Mouse (Mus musculus): Measurements from ENCODE around the gene Unk. TPM values are rescaled to one million over a fixed set of nuclear protein-coding genes. Genes with fewer than 3 reads are reported as not detected.
"Not testable (repeated sequence)": the region's sequence is repeated elsewhere in the genome, so short reads cannot be mapped to it uniquely, and the experiment has no call there.

Unk gene
- polyA plus RNA-seq, 1 experiment = 14.5 TPM

- Histone ChIP-seq H3ac (ENCODE audit: control insufficient read depth, insufficient read length, low read depth) (peak overlapping the region; percentile 87), H3K79me3 (ENCODE audit: low read depth) (peaks cover 4% of the 10 kb centered on the region), H3K4me3 (ENCODE audit: insufficient read depth, poor library complexity, severe bottlenecking) (peak overlapping the region; percentile 66), H3K36me3 (ENCODE audit: control insufficient read depth, insufficient read depth) (peaks cover 19% of the 10 kb centered on the region), H3K27me3 (ENCODE audit: control insufficient read depth, insufficient read depth, insufficient read length) (no peaks in the 10 kb centered on the region), H3K79me2 (ENCODE audit: control insufficient read depth, insufficient read depth) (peaks cover 15% of the 10 kb centered on the region)
- TF ChIP-seq USF1 (IDR thresholded peaks at IDR 0.05; ENCODE audit: low read depth) (no peak), CTCF (IDR thresholded peaks at IDR 0.05; ENCODE audit: control insufficient read depth, insufficient read depth, insufficient read length) (no peak), MYOG (IDR thresholded peaks at IDR 0.05; ENCODE audit: control insufficient read depth, extremely low read depth, insufficient read length) (no peak), MAX (IDR thresholded peaks at IDR 0.05) (no peak), MYOD1 (IDR thresholded peaks at IDR 0.05; ENCODE audit: control insufficient read depth, insufficient read length, low read depth) (no peak), FOSL1 (IDR thresholded peaks at IDR 0.05; ENCODE audit: insufficient read depth, low read length, poor library complexity, severe bottlenecking) (no peak), CEBPB (IDR thresholded peaks at IDR 0.05; ENCODE audit: low read depth) (no peak)
Observed at GRCm38 (mm10) chr11:116011529-116012261, 18.4 kb upstream of the Unk start.

GRCm38 (mm10) chr11:116012262-116012947 is 17.7 kb upstream of the Unk start, which contains the start of gene Galk1:
Gene Galk1, minus strand, starts transcription at chr11:116012719.
- Histone ChIP-seq H3K79me2 (ENCODE audit: control insufficient read depth, insufficient read depth) (peaks cover 15% of the 10 kb centered on the region), H3K4me3 (ENCODE audit: insufficient read depth, poor library complexity, severe bottlenecking) (peak within 1 kb of the TSS; percentile 66), H3K79me3 (ENCODE audit: low read depth) (peaks cover 4% of the 10 kb centered on the region), H3ac (ENCODE audit: control insufficient read depth, insufficient read length, low read depth) (peak within 1 kb of the TSS; percentile 87), H3K36me3 (ENCODE audit: control insufficient read depth, insufficient read depth) (peaks cover 19% of the 10 kb centered on the region), H3K27me3 (ENCODE audit: control insufficient read depth, insufficient read depth, insufficient read length) (no peaks in the 10 kb centered on the region)
- TF ChIP-seq MAX (IDR thresholded peaks at IDR 0.05) (peak; percentile 83), FOSL1 (IDR thresholded peaks at IDR 0.05; ENCODE audit: insufficient read depth, low read length, poor library complexity, severe bottlenecking) (no peak), CEBPB (IDR thresholded peaks at IDR 0.05; ENCODE audit: low read depth) (no peak), USF1 (IDR thresholded peaks at IDR 0.05; ENCODE audit: low read depth) (peak; percentile 60)

GRCm38 (mm10) chr11:116014821-116015220 is 15.3 kb upstream of the Unk start:
- TF ChIP-seq USF1 (IDR thresholded peaks at IDR 0.05; ENCODE audit: low read depth) = no peak
- no peak for TF ChIP-seq MYOG (IDR thresholded peaks at IDR 0.05; ENCODE audit: control insufficient read depth, extremely low read depth, insufficient read length)
- TF ChIP-seq CEBPB (IDR thresholded peaks at IDR 0.05; ENCODE audit: low read depth) = no peak
- no peak for TF ChIP-seq FOSL1 (IDR thresholded peaks at IDR 0.05; ENCODE audit: insufficient read depth, low read length, poor library complexity, severe bottlenecking)
- TF ChIP-seq MAX (IDR thresholded peaks at IDR 0.05) = no peak
- TF ChIP-seq CTCF (IDR thresholded peaks at IDR 0.05; ENCODE audit: control insufficient read depth, insufficient read depth, insufficient read length) = no peak
- TF ChIP-seq MYOD1 (IDR thresholded peaks at IDR 0.05; ENCODE audit: control insufficient read depth, insufficient read length, low read depth) = no peak
- Histone ChIP-seq H3ac (ENCODE audit: control insufficient read depth, insufficient read length, low read depth) (no peak overlapping the region), H3K79me3 (ENCODE audit: low read depth) (peaks cover 4% of the 10 kb centered on the region), H3K4me3 (ENCODE audit: insufficient read depth, poor library complexity, severe bottlenecking) (no peak overlapping the region), H3K36me3 (ENCODE audit: control insufficient read depth, insufficient read depth) (peaks cover under 1% of the 10 kb centered on the region), H3K27me3 (ENCODE audit: control insufficient read depth, insufficient read depth, insufficient read length) (no peaks in the 10 kb centered on the region), H3K79me2 (ENCODE audit: control insufficient read depth, insufficient read depth) (peaks cover 15% of the 10 kb centered on the region)

GRCm38 (mm10) chr11:116018106-116018505 is 12.0 kb upstream of the Unk start:
- Histone ChIP-seq H3K79me3 (ENCODE audit: low read depth) (peaks cover 9% of the 10 kb centered on the region), H3K4me3 (ENCODE audit: insufficient read depth, poor library complexity, severe bottlenecking) (no peak overlapping the region), H3ac (ENCODE audit: control insufficient read depth, insufficient read length, low read depth) (no peak overlapping the region), H3K36me3 (ENCODE audit: control insufficient read depth, insufficient read depth) (peaks cover 23% of the 10 kb centered on the region), H3K27me3 (ENCODE audit: control insufficient read depth, insufficient read depth, insufficient read length) (no peaks in the 10 kb centered on the region), H3K79me2 (ENCODE audit: control insufficient read depth, insufficient read depth) (peaks cover 20% of the 10 kb centered on the region)
- TF ChIP-seq CTCF (IDR thresholded peaks at IDR 0.05; ENCODE audit: control insufficient read depth, insufficient read depth, insufficient read length) (peak; percentile 48), USF1 (IDR thresholded peaks at IDR 0.05; ENCODE audit: low read depth) (no peak), MYOG (IDR thresholded peaks at IDR 0.05; ENCODE audit: control insufficient read depth, extremely low read depth, insufficient read length) (no peak), MAX (IDR thresholded peaks at IDR 0.05) (no peak), CEBPB (IDR thresholded peaks at IDR 0.05; ENCODE audit: low read depth) (no peak)

GRCm38 (mm10) chr11:116018867-116019266 is 11.3 kb upstream of the Unk start:
- H3K36me3 ChIP-seq (ENCODE audit: control insufficient read depth, insufficient read depth) = peaks cover 28% of the 10 kb centered on the region
- not testable (repeated sequence) for H3K4me3 ChIP-seq (ENCODE audit: insufficient read depth, poor library complexity, severe bottlenecking); H3K27me3 ChIP-seq (ENCODE audit: control insufficient read depth, insufficient read depth, insufficient read length); H3ac ChIP-seq (ENCODE audit: control insufficient read depth, insufficient read length, low read depth)
- peaks cover 14% of the 10 kb centered on the region for H3K79me3 ChIP-seq (ENCODE audit: low read depth)
- peaks cover 28% of the 10 kb centered on the region for H3K79me2 ChIP-seq (ENCODE audit: control insufficient read depth, insufficient read depth)

GRCm38 (mm10) chr11:116019360-116019791 is 10.7 kb upstream of the Unk start:
- Histone ChIP-seq H3K79me3 (ENCODE audit: low read depth) (peaks cover 14% of the 10 kb centered on the region), H3K79me2 (ENCODE audit: control insufficient read depth, insufficient read depth) (peaks cover 31% of the 10 kb centered on the region), H3ac (ENCODE audit: control insufficient read depth, insufficient read length, low read depth) (no peak overlapping the region), H3K4me3 (ENCODE audit: insufficient read depth, poor library complexity, severe bottlenecking) (no peak overlapping the region), H3K36me3 (ENCODE audit: control insufficient read depth, insufficient read depth) (peaks cover 28% of the 10 kb centered on the region), H3K27me3 (ENCODE audit: control insufficient read depth, insufficient read depth, insufficient read length) (no peaks in the 10 kb centered on the region)
- TF ChIP-seq MYOG (IDR thresholded peaks at IDR 0.05; ENCODE audit: control insufficient read depth, extremely low read depth, insufficient read length) (no peak), USF1 (IDR thresholded peaks at IDR 0.05; ENCODE audit: low read depth) (no peak), MYOD1 (IDR thresholded peaks at IDR 0.05; ENCODE audit: control insufficient read depth, insufficient read length, low read depth) (no peak), FOSL1 (IDR thresholded peaks at IDR 0.05; ENCODE audit: insufficient read depth, low read length, poor library complexity, severe bottlenecking) (no peak), CEBPB (IDR thresholded peaks at IDR 0.05; ENCODE audit: low read depth) (no peak), CTCF (IDR thresholded peaks at IDR 0.05; ENCODE audit: control insufficient read depth, insufficient read depth, insufficient read length) (no peak), MAX (IDR thresholded peaks at IDR 0.05) (no peak)

Measured in C2C12 (cell line).